Mouse (Mus musculus): ENCODE measurements around the gene Dqx1. TPM values are rescaled to one million over a fixed set of nuclear protein-coding genes. Genes with fewer than 3 reads are reported as not detected.

The Dqx1 gene
- polyA plus RNA-seq, 1 experiment from 2014 or later = 1.8 TPM

DNA sequence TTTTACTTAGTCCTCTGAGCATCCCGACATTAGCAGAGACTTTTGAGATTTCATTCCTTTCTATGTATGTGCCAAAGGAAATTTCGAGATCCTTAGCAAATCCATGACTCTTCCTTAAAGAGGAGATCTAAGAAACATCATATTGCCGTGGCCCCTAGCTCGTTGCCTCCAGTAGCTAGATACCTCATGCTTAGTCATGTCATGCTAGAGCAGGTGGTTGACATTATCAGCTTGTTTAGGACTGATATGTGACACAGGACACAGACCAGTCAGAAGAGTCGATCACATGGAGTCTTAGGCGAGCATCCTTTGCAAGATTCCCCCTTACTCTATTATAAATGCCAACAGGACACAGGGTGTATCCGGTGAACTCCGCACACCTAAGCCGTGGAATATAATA is 34.6 kb upstream of the Dqx1 start:
- DNase-seq (ENCODE audit: low spot score) = no peak
- H3K27me3 ChIP-seq (replicated peaks; ENCODE audit: low read depth, poor library complexity, severe bottlenecking) = peaks cover 23% of the 10 kb centered on the region
- WGBS = 89% methylated on average over 9 of the region's 9 CpGs

DNA sequence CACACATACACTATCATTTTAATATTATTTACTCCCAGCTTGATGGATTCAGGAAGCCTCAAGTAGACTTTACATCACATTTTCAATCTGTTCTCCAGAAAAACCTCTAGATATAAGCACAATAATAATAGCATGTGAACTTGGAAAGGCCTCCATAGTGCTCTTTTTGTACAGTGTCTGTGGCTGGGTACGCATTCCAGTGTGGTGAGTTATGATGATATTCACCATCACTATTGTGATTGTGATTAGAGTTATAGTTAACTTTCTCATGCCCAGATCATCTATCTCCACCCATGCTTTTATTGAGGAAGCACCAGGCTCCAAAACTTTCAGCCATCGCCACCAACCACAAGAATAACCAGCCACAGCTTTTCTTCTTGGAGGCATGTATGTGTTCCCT is 33.9 kb upstream of the Dqx1 start:
- Histone ChIP-seq H3K27ac (replicated peaks) (no peak overlapping the region), H3K4me1 (peaks cover 12% of the 10 kb centered on the region), H3K27me3 (replicated peaks; ENCODE audit: low read depth, poor library complexity, severe bottlenecking) (peaks cover 31% of the 10 kb centered on the region), H3K36me3 (replicated peaks) (no peaks in the 10 kb centered on the region), H3K9me3 (no peaks in the 10 kb centered on the region), H3K4me3 (no peak overlapping the region)
- WGBS = 95% methylated on average over 2 of the region's 2 CpGs
- no peak for DNase-seq (ENCODE audit: low spot score)

More for the DNA sequence above, 34.6 kb upstream of the Dqx1 start:
- Histone ChIP-seq H3K4me3 (no peak overlapping the region), H3K9me3 (0 out of 2 replicates have a peak, but pooled peaks cover 2% of the 10 kb centered on the region), H3K4me1 (peaks cover 8% of the 10 kb centered on the region), H3K27ac (replicated peaks) (no peak overlapping the region), H3K36me3 (replicated peaks) (no peaks in the 10 kb centered on the region)

DNA sequence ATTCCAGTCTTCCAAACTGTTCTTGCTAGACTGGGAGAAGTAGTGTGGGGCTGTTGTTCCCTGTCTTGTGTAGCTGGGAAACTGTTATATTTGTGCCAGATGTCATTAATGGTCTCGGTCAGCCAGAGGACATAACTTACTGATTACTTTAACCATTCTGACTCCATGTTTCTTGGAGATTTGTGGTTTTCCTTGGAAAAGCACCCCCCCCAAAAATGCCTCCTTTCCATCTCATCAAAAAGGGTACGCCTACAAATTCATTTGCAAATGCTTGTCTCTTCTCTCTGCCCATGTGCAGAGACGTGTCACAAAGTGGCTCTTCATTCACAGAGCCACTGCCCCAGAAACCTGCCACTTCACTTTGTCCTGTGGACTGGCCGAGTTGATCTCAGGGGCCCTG is 33.2 kb upstream of the Dqx1 start:
- no peak overlapping the region for H3K4me3 ChIP-seq
- peaks cover 17% of the 10 kb centered on the region for H3K4me1 ChIP-seq
- no peak overlapping the region for H3K27ac ChIP-seq (replicated peaks)
- DNase-seq (ENCODE audit: low spot score) = no peak
- peaks cover 37% of the 10 kb centered on the region for H3K27me3 ChIP-seq (replicated peaks; ENCODE audit: low read depth, poor library complexity, severe bottlenecking)
- WGBS = 70% methylated on average over 4 of the region's 4 CpGs
- no peaks in the 10 kb centered on the region for H3K36me3 ChIP-seq (replicated peaks)
- H3K9me3 ChIP-seq = no peaks in the 10 kb centered on the region

- DNase-seq (ENCODE audit: low spot score) = no peak
- peaks cover 24% of the 10 kb centered on the region for H3K4me1 ChIP-seq
- H3K9me3 ChIP-seq = no peaks in the 10 kb centered on the region
- no peak overlapping the region for H3K4me3 ChIP-seq
- H3K27ac ChIP-seq (replicated peaks) = no peak overlapping the region
- 93% methylated on average over 4 of the region's 4 CpGs for WGBS
- peaks cover 45% of the 10 kb centered on the region for H3K27me3 ChIP-seq (replicated peaks; ENCODE audit: low read depth, poor library complexity, severe bottlenecking)
- H3K36me3 ChIP-seq (replicated peaks) = no peaks in the 10 kb centered on the region
Measured at GRCm38 (mm10) chr6:83025221-83025620, 32.4 kb upstream of the Dqx1 start.

DNA sequence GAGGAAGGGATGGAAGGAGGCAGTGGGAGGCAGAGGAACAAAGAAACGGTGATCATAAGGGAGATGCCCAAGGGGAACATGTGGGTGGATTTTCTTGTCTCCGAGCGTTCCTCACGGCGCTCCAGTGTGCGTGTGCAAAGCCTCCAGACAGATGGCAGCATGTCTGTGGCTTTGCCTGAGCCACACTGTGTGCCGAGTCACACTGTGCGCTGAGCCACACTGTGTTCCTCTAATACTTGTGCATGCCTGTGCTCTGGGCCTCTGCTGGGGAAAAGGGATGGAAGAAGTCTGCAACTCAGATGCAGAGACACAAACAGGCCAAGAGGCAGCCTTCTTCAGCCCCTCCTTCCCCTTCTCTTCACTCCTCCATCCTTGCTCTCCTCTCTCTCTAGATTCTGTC is 30.4 kb upstream of the Dqx1 start:
- peak overlapping the region; percentile 41; the same call in 1 of the 2 replicates for H3K27ac ChIP-seq (replicated peaks)

GRCm38 (mm10) chr6:83027706-83028105 is 29.9 kb upstream of the Dqx1 start:
- 44% methylated on average over 9 of the region's 9 CpGs for WGBS
- Histone ChIP-seq H3K36me3 (replicated peaks) (peaks cover 10% of the 10 kb centered on the region; the same call in 1 of the 2 replicates), H3K27me3 (replicated peaks; ENCODE audit: low read depth, poor library complexity, severe bottlenecking) (peaks cover 65% of the 10 kb centered on the region), H3K9me3 (no peaks in the 10 kb centered on the region), H3K4me1 (peaks cover 42% of the 10 kb centered on the region), H3K27ac (replicated peaks) (peak overlapping the region; percentile 41; the same call in 1 of the 2 replicates), H3K4me3 (no peak overlapping the region)
- no peak for DNase-seq (ENCODE audit: low spot score)

More for the DNA sequence above, 30.4 kb upstream of the Dqx1 start:
- H3K27me3 ChIP-seq (replicated peaks; ENCODE audit: low read depth, poor library complexity, severe bottlenecking) = peaks cover 61% of the 10 kb centered on the region
- H3K4me1 ChIP-seq = peaks cover 38% of the 10 kb centered on the region
- H3K4me3 ChIP-seq = no peak overlapping the region
- peaks cover 10% of the 10 kb centered on the region; the same call in 1 of the 2 replicates for H3K36me3 ChIP-seq (replicated peaks)
- no peaks in the 10 kb centered on the region for H3K9me3 ChIP-seq
- WGBS = 71% methylated on average over 8 of the region's 8 CpGs
- DNase-seq (ENCODE audit: low spot score) = no peak

GRCm38 (mm10) chr6:83029777-83030176 is 27.9 kb upstream of the Dqx1 start:
- Histone ChIP-seq H3K27ac (replicated peaks) (no peak overlapping the region), H3K36me3 (replicated peaks) (peaks cover 10% of the 10 kb centered on the region; the same call in 1 of the 2 replicates), H3K4me1 (peaks cover 63% of the 10 kb centered on the region), H3K4me3 (no peak overlapping the region), H3K27me3 (replicated peaks; ENCODE audit: low read depth, poor library complexity, severe bottlenecking) (peaks cover 72% of the 10 kb centered on the region), H3K9me3 (no peaks in the 10 kb centered on the region)
- 11% methylated on average over 10 of the region's 10 CpGs for WGBS
- DNase-seq (ENCODE audit: low spot score) = no peak

DNA sequence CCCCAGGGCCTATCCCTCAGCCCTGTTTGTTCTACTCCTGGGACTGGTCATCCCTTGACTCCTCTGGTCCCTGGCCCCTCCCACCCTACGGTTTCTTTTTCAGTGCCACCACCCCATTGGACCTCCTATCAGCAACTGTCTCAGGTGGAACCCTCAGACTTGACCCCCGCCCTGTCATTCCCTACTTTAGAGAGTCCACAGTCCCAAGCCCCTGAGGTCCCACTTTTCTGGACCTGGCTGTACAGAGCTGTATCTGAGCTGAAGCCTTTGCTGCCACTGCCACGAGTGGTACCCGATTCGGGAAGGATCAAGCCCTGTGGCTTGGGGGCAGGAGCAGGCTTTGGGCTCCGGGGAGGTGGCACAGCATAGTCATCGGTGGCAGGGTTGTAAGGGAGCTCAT is 26.5 kb upstream of the Dqx1 start:
- WGBS = 54% methylated on average over 7 of the region's 7 CpGs
- H3K36me3 ChIP-seq (replicated peaks) = peaks cover 10% of the 10 kb centered on the region; the same call in 1 of the 2 replicates
- no peaks in the 10 kb centered on the region for H3K9me3 ChIP-seq
- peaks cover 84% of the 10 kb centered on the region for H3K27me3 ChIP-seq (replicated peaks; ENCODE audit: low read depth, poor library complexity, severe bottlenecking)
- H3K27ac ChIP-seq (replicated peaks) = no peak overlapping the region
- H3K4me1 ChIP-seq = peaks cover 71% of the 10 kb centered on the region
- no peak for DNase-seq (ENCODE audit: low spot score)
- H3K4me3 ChIP-seq = no peak overlapping the region

DNA sequence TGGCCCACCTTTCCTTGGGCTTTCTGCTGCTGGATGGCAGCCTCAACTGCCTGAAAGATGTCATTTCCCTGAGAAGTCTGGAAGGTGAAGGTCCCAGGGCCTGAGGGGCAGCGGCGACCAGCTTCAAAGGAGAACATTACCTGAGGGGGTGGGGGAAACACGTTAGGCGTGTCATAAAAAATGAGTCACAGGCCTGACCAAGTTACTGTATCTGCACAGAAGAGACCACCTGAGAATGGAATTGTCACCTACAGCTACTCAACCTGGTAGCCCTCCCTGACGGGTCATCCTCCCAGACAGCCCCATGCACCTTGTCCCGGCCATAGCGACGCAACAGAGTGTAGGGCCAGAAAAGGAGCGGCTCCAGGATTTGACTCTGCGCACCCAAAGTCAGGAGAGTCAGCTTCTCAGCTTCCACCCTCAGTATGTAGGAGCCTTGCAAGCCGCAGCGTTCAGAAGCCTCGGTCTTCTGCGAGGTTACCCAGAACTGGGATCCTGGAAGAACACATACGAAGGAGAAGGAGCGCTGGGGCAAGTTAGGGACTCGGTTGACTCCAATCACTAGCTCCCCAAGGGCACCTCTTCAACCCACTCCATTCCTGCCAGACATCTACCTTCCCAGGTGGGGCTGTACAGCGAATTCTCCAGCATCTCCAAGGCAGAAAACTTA is 25.6 kb upstream of the Dqx1 start:
- Histone ChIP-seq H3K4me3 (peak overlapping the region; percentile 63), H3K9me3 (no peaks in the 10 kb centered on the region), H3K27ac (replicated peaks) (no peak overlapping the region), H3K4me1 (peaks cover 71% of the 10 kb centered on the region), H3K27me3 (replicated peaks; ENCODE audit: low read depth, poor library complexity, severe bottlenecking) (peaks cover 87% of the 10 kb centered on the region), H3K36me3 (replicated peaks) (peaks cover 10% of the 10 kb centered on the region; the same call in 1 of the 2 replicates)
- no peak for DNase-seq (ENCODE audit: low spot score)
- 11% methylated on average over 18 of the region's 18 CpGs for WGBS

DNA sequence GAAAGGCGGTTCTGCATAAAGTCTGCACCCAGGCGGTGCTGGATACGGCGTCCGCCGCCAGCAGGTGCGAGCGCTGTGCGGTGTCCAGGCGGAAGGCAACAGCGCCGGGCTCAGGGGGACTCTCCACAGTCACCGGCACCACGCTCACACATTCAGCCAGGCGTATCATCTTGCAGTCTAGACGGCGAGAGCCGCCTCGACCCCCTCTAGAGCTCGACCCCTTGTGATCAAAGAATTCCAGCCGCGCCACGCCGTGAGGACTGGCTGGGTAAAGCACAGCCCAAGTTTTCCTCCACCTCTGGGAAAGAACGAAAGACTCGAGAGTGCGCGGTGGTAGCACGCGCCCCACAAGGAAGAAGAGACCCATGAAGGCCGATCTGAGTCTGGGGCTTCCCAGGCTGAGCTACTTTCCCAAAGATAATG is 24.9 kb upstream of the Dqx1 start:
- WGBS = under 1% methylated on average over 31 of the region's 31 CpGs
- Histone ChIP-seq H3K27ac (replicated peaks) (peak overlapping the region; percentile 86), H3K9me3 (no peaks in the 10 kb centered on the region), H3K4me1 (peaks cover 66% of the 10 kb centered on the region), H3K36me3 (replicated peaks) (peaks cover 10% of the 10 kb centered on the region; the same call in 1 of the 2 replicates), H3K4me3 (peak overlapping the region; percentile 63), H3K27me3 (replicated peaks; ENCODE audit: low read depth, poor library complexity, severe bottlenecking) (peaks cover 87% of the 10 kb centered on the region)
- peak; percentile 84 for DNase-seq (ENCODE audit: low spot score)

- H3K9me3 ChIP-seq = no peaks in the 10 kb centered on the region
- peaks cover 86% of the 10 kb centered on the region for H3K27me3 ChIP-seq (replicated peaks; ENCODE audit: low read depth, poor library complexity, severe bottlenecking)
- H3K27ac ChIP-seq (replicated peaks) = peak within 1 kb of the TSS; percentile 86
- WGBS = under 1% methylated on average over 51 of the region's 51 CpGs
- peak within 1 kb of the TSS; percentile 63 for H3K4me3 ChIP-seq
- H3K4me1 ChIP-seq = peaks cover 64% of the 10 kb centered on the region
- H3K36me3 ChIP-seq (replicated peaks) = peaks cover 10% of the 10 kb centered on the region; the same call in 1 of the 2 replicates
- DNase-seq (ENCODE audit: low spot score) = peak; percentile 86
Measured at GRCm38 (mm10) chr6:83033249-83034185, 24.1 kb upstream of the Dqx1 start, which contains the start of the genes Dok1 and Loxl3. TSS of gene Dok1 (minus strand) at chr6:83033471. TSS of gene Loxl3 (plus strand) at chr6:83034173.

DNA sequence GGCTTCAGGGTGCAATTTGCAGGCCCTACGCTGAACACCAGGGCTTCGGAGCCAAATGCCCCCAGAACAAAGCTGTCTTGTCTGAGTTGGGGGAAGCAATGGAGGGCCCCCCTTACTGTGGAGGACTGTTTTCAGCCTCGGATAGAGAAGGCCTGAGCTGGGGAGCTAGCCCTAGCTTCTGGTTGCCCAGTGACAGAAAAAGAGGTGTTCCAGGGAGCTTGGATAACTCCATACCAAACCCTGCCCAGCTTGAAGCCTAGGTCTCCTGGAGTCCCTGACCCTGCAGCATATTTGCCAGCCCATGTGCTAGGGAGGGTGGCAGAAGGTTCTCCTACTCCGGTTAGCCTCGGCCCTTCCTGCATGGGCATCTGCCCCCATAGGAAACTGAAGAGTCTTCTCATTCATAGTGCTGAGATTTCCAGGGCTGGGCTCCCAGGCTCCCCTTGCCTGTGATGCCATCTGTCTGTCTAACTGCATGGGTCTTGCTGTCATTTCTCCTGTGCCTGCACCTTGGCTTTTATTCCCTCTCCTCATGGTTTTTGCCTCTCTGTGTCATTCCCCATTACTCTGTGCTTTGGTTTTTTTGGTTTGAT is 23.1 kb upstream of the Dqx1 start:
- no peak for DNase-seq (ENCODE audit: low spot score)

More for the DNA sequence above, 23.1 kb upstream of the Dqx1 start:
- Histone ChIP-seq H3K36me3 (replicated peaks) (peaks cover 10% of the 10 kb centered on the region; the same call in 1 of the 2 replicates), H3K27ac (replicated peaks) (peak overlapping the region; percentile 86), H3K27me3 (replicated peaks; ENCODE audit: low read depth, poor library complexity, severe bottlenecking) (peaks cover 76% of the 10 kb centered on the region), H3K9me3 (no peaks in the 10 kb centered on the region), H3K4me3 (peak overlapping the region; percentile 63), H3K4me1 (peaks cover 63% of the 10 kb centered on the region)
- 13% methylated on average over 5 of the region's 5 CpGs for WGBS
